Mouse (Mus musculus) lung, embryonic 14.5 days (tissue): ENCODE measurements around the gene Nkd1. TPM values are rescaled to one million over a fixed set of nuclear protein-coding genes. Genes with fewer than 3 reads are reported as not detected.

Source experiments
- ATAC-seq: fragments of 200-750 bp; cut with Nextera tagmentation; 2 replicates; pipeline ENCODE4 v1.8.0; 2017; ENCODE audit warnings: mild to moderate bottlenecking, moderate TSS enrichment, moderate library complexity; ENCODE audit not compliant: insufficient read depth
- DNase-seq: peaks from one replicate; pipeline ENCODE4 v3.0.0-alpha.2; 2015
- H3K27ac ChIP-seq: fragments of 300-500 bp; sonication (generic); 2 replicates; pipeline ENCODE4 v1.5.1; 2014; ENCODE audit warnings: low read depth, mild to moderate bottlenecking, moderate library complexity
- H3K27me3 ChIP-seq: fragments of 300-500 bp; sonication (generic); 2 replicates; pipeline ENCODE4 v1.6.1; 2014; ENCODE audit warnings: low read length, control low read depth; ENCODE audit not compliant: insufficient read depth
- H3K36me3 ChIP-seq: fragments of 300-500 bp; sonication (generic); 2 replicates; pipeline ENCODE4 v1.6.1; 2014; ENCODE audit warnings: control low read depth; ENCODE audit not compliant: insufficient read depth
- H3K4me1 ChIP-seq: fragments of 300-500 bp; sonication (generic); 2 replicates; pipeline ENCODE4 v1.6.1; 2014; ENCODE audit warnings: antibody characterized with exemption, control low read depth; ENCODE audit not compliant: insufficient read depth
- H3K4me2 ChIP-seq: fragments of 300-500 bp; sonication (generic); 2 replicates; pipeline ENCODE4 v1.6.1; 2014; ENCODE audit warnings: mild to moderate bottlenecking
- H3K4me3 ChIP-seq: fragments of 300-500 bp; sonication (generic); 2 replicates; pipeline ENCODE4 v1.5.1; 2014; ENCODE audit warnings: low read depth, low read length
- H3K9ac ChIP-seq: fragments of 300-500 bp; sonication (generic); 2 replicates; pipeline ENCODE4 v1.6.1; 2014
- H3K9me3 ChIP-seq: fragments of 300-500 bp; sonication (generic); 2 replicates; pipeline ENCODE4 v1.6.1; 2016; ENCODE audit warnings: low read depth, low read length, control low read depth
- CTCF ChIP-seq: IDR thresholded peaks from 2 replicates; pipeline ENCODE4 v1.5.1; 2016; ENCODE audit warnings: antibody characterized with exemption, low read depth
- WGBS: fragments of 180-500 bp; shearing (Covaris S2); extraction: QIAGEN DNeasy Blood & Tissue Kit; methylation state at CpG from one replicate; pipeline ENCODE4 v1.1.7; 2014; 5-methylcytosine and 5-hydroxymethylcytosine counted together
- polyA plus RNA-seq: library from polyadenylated mRNA; unstranded; fragments of >200 nt; fragmentation: Nextera tagmentation; extraction: Ambion mirVana; gene quantifications from 2 replicates; pipeline ENCODE4 v1.2.1, GENCODE M21; 2014

The Nkd1 gene
- polyA plus RNA-seq, 1 experiment from 2014 or later, result 63.4 TPM

- H3K27ac ChIP-seq, result no peak overlapping the region
- no peaks in the 10 kb centered on the region for H3K9me3 ChIP-seq
- H3K4me3 ChIP-seq, result peak overlapping the region; percentile 83
- H3K4me1 ChIP-seq, result peaks cover 18% of the 10 kb centered on the region
- TF ChIP-seq CTCF, result no peak
- peak; percentile 56 for DNase-seq
- peaks cover 5% of the 10 kb centered on the region; the same call in 1 of the 2 replicates for H3K27me3 ChIP-seq
- ATAC-seq, result no peak
- peak overlapping the region; percentile 93 for H3K4me2 ChIP-seq
- H3K9ac ChIP-seq, result peak overlapping the region; percentile 86; the same call in 1 of the 2 replicates
- peaks cover 27% of the 10 kb centered on the region for H3K36me3 ChIP-seq
- WGBS, result 23% methylated on average over 4 of the region's 4 CpGs
Observed at GRCm38 (mm10) chr8:88523621-88524020, 2.5 kb downstream of the Nkd1 start.

DNA sequence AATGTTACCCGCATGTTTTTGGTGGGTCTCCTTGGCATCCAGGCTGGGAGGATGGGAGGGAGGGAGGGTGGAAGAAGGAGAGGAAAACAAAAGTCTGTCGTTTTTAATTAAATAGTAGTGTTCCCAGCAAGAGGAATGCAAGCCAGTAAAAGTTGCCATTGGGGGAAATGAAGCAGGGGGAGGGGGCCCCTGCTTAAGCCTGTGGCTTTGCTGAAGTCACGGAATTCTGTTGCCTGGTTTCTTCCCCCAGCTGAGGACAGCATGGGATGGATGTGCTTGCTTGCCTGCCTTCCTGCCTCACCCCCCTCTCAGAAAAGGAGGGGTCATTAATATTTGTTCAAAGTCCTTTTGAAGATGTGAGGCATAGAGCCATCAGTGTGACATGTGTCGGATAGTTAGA lies 3.0 kb downstream of the Nkd1 start:
- TF ChIP-seq CTCF, result no peak
- H3K9me3 ChIP-seq, result no peaks in the 10 kb centered on the region
- H3K9ac ChIP-seq, result no peak overlapping the region
- peak overlapping the region; percentile 93 for H3K4me2 ChIP-seq
- peaks cover 18% of the 10 kb centered on the region for H3K4me1 ChIP-seq
- ATAC-seq, result no peak
- H3K27ac ChIP-seq, result no peak overlapping the region
- H3K4me3 ChIP-seq, result no peak overlapping the region
- no peak for DNase-seq
- H3K27me3 ChIP-seq, result peaks cover 3% of the 10 kb centered on the region; the same call in 1 of the 2 replicates
- 21% methylated on average over 4 of the region's 4 CpGs for WGBS
- peaks cover 32% of the 10 kb centered on the region for H3K36me3 ChIP-seq

DNA sequence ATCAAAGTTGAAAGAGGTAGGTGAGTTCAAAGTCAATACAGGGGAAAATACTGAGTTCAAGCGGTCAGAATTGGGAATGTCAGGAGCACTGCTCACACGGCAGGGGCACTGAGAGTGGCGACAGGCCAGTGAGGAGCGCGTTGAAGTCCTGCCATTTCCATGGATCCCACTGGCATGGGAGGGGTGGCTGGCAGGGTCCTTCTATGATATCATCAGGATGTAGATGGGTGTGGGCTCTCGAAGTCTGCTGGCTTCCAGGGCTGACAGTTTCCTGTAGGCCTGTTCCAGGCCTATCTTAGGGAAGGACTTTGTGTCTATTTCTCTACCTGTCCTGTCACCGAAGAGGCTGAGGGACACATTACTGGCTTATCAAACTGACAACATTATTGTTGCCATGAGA lies 3.7 kb downstream of the Nkd1 start:
- no peak overlapping the region for H3K9ac ChIP-seq
- H3K4me2 ChIP-seq, result peak overlapping the region; percentile 93; the same call in 1 of the 2 replicates
- no peak for TF ChIP-seq CTCF
- DNase-seq, result no peak
- no peak for ATAC-seq
- 65% methylated on average over 7 of the region's 7 CpGs for WGBS
- H3K4me1 ChIP-seq, result peaks cover 18% of the 10 kb centered on the region
- no peaks in the 10 kb centered on the region for H3K9me3 ChIP-seq
- H3K4me3 ChIP-seq, result no peak overlapping the region
- H3K27ac ChIP-seq, result no peak overlapping the region; the same call in 1 of the 2 replicates
- no peaks in the 10 kb centered on the region for H3K27me3 ChIP-seq
- H3K36me3 ChIP-seq, result peaks cover 35% of the 10 kb centered on the region

GRCm38 (mm10) chr8:88526296-88526695 lies 5.1 kb downstream of the Nkd1 start:
- ATAC-seq (no peak), DNase-seq (no peak)
- no peak overlapping the region for H3K4me2 ChIP-seq
- no peak for TF ChIP-seq CTCF
- no peak overlapping the region for H3K27ac ChIP-seq
- H3K27me3 ChIP-seq, result no peaks in the 10 kb centered on the region
- H3K9ac ChIP-seq, result no peak overlapping the region
- 82% methylated on average over 5 of the region's 5 CpGs for WGBS
- no peaks in the 10 kb centered on the region for H3K9me3 ChIP-seq
- peaks cover 18% of the 10 kb centered on the region for H3K4me1 ChIP-seq
- peaks cover 38% of the 10 kb centered on the region for H3K36me3 ChIP-seq
- no peak overlapping the region for H3K4me3 ChIP-seq

GRCm38 (mm10) chr8:88528186-88528585 lies 7.0 kb downstream of the Nkd1 start:
- ATAC-seq, result no peak
- H3K4me1 ChIP-seq, result peaks cover 12% of the 10 kb centered on the region
- peaks cover 38% of the 10 kb centered on the region for H3K36me3 ChIP-seq
- WGBS, result 67% methylated on average over 9 of the region's 9 CpGs
- H3K27me3 ChIP-seq, result no peaks in the 10 kb centered on the region
- DNase-seq, result no peak
- H3K27ac ChIP-seq, result no peak overlapping the region
- no peak for TF ChIP-seq CTCF
- no peak overlapping the region for H3K4me3 ChIP-seq
- H3K4me2 ChIP-seq, result no peak overlapping the region
- H3K9ac ChIP-seq, result no peak overlapping the region
- H3K9me3 ChIP-seq, result no peaks in the 10 kb centered on the region

- Histone ChIP-seq H3K4me1 (no peaks in the 10 kb centered on the region; the same call in 1 of the 2 replicates), H3K27ac (no peak overlapping the region), H3K4me3 (no peak overlapping the region), H3K36me3 (peaks cover 38% of the 10 kb centered on the region), H3K4me2 (no peak overlapping the region), H3K27me3 (no peaks in the 10 kb centered on the region), H3K9me3 (no peaks in the 10 kb centered on the region), H3K9ac (no peak overlapping the region)
- no peak for ATAC-seq
- TF ChIP-seq CTCF, result no peak
- 81% methylated on average over 4 of the region's 4 CpGs for WGBS
- no peak for DNase-seq
Observed at GRCm38 (mm10) chr8:88529798-88530197, 8.6 kb downstream of the Nkd1 start.

- Histone ChIP-seq H3K27ac (peak overlapping the region; percentile 87), H3K9ac (no peak overlapping the region), H3K9me3 (no peaks in the 10 kb centered on the region), H3K4me1 (peaks cover 21% of the 10 kb centered on the region), H3K36me3 (peaks cover 4% of the 10 kb centered on the region; the same call in 1 of the 2 replicates), H3K4me2 (no peak overlapping the region), H3K27me3 (no peaks in the 10 kb centered on the region), H3K4me3 (no peak overlapping the region)
- ATAC-seq (no peak), DNase-seq (no peak)
- 22% methylated on average over 2 of the region's 2 CpGs for WGBS
- no peak for TF ChIP-seq CTCF
Observed at GRCm38 (mm10) chr8:88537081-88537480, 15.9 kb downstream of the Nkd1 start.
